Mouse (Mus musculus): ENCODE data around the gene Gm2431. TPM values are rescaled to one million over a fixed set of nuclear protein-coding genes. Genes with fewer than 3 reads are reported as not detected.
"Not testable (repeated sequence)": the region's sequence is repeated elsewhere in the genome, so short reads cannot be mapped to it uniquely, and the experiment has no call there.

Gene Gm2431
- polyA plus RNA-seq, 1 experiment = not detected

DNA sequence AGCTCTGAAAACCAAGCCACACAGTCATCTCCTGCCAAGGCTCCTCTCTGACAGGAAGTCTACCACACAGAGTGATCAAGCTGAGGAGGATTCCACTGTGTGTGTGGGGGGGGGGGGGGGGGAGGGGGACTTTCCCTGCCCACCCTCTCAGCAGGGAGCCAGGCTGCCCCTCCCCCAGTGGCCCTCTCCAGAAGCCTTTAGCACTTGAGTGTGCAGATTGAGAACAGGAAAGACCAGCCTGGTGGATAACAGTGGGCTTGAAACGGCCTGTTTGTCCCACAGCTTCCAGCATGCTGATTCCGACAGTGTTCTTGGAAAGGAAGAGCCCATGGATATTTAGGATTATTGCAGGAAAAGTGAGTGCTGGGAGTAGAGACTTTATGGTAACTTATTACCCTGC, 33.6 kb downstream of the Gm2431 start:
- H3K9me3 ChIP-seq (ENCODE audit: control insufficient read depth, low read length) = peaks cover 12% of the 10 kb centered on the region
- H3K4me1 ChIP-seq (ENCODE audit: control insufficient read depth) = no peaks in the 10 kb centered on the region
- H3K36me3 ChIP-seq (ENCODE audit: control insufficient read depth) = no peaks in the 10 kb centered on the region
- no peak overlapping the region for H3K4me3 ChIP-seq (replicated peaks)
- TF ChIP-seq GATA1 (IDR thresholded peaks at IDR 0.05; ENCODE audit: low read length) (no peak), TAL1 (IDR thresholded peaks at IDR 0.05; ENCODE audit: low read length) (no peak)
- no peaks in the 10 kb centered on the region for H3K27me3 ChIP-seq (ENCODE audit: control insufficient read depth)

DNA sequence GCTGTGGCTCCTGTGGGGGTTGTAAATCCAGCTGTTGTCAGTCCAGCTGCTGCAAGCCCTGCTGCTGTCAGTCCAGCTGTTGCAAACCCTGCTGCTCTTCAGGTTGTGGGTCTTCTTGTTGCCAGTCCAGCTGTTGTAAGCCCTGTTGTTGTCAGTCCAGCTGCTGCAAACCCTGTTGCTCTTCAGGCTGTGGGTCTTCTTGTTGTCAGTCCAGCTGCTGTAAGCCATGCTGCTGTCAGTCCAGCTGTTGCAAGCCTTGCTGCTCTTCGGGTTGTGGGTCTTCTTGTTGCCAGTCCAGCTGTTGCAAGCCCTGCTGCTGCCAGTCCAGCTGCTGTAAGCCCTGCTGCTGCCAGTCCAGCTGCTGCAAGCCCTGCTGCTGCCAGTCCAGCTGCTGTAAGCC, 46.0 kb downstream of the Gm2431 start:
- not testable (repeated sequence) for H3K36me3 ChIP-seq (ENCODE audit: control insufficient read depth); H3K27me3 ChIP-seq (ENCODE audit: control insufficient read depth); H3K4me1 ChIP-seq (ENCODE audit: control insufficient read depth); H3K4me3 ChIP-seq (replicated peaks); H3K9me3 ChIP-seq (ENCODE audit: control insufficient read depth, low read length)

DNA sequence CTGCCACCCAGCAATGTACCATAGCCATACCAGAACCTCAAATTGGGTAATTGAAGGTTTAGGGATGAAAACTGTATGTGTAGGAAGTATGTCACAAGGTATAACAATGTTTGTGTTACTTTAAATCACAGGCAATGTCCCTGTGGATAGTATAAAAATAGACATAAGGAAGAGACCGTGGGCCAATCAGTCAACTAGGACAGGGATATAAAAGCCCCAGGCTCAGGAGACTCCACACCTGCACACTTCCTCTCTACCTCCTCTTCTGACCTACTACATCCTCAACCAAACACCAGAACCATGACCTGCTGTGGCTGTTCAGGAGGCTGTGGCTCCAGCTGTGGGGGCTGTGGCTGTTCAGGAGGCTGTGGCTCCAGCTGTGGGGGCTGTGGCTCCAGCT, 46.6 kb downstream of the Gm2431 start, which contains the start of gene Gm7579:
Gene Gm7579 (plus strand): TSS at position 301 of the 400 bp plus-strand sequence.
- TF ChIP-seq GATA1 (IDR thresholded peaks at IDR 0.05; ENCODE audit: low read length) = no peak
- Histone ChIP-seq H3K4me3 (replicated peaks) (no peak within 1 kb of the TSS), H3K4me1 (ENCODE audit: control insufficient read depth) (no peaks in the 10 kb centered on the region), H3K36me3 (ENCODE audit: control insufficient read depth) (no peaks in the 10 kb centered on the region), H3K27me3 (ENCODE audit: control insufficient read depth) (no peaks in the 10 kb centered on the region), H3K9me3 (ENCODE audit: control insufficient read depth, low read length) (no peaks in the 10 kb centered on the region)

Other genes starting within 250 kb of the Gm2431 start
- 24.8 and 29.2 TPM in 2 replicates for gene Mob2, start 197.3 kb downstream of the Gm2431 start, polyA plus RNA-seq (2012)
- gene Dusp8, start 162.5 kb downstream of the Gm2431 start, polyA plus RNA-seq (2012) = 7.6 and 9.7 TPM in 2 replicates
- gene Gm45618, start 137.6 kb downstream of the Gm2431 start, polyA plus RNA-seq (2012) = not detected in 2 replicates
- not detected in 2 replicates for gene Gm39115, start 122.3 kb downstream of the Gm2431 start, polyA plus RNA-seq (2012)
- not detected in 2 replicates for gene Gm45337, start 113.7 kb downstream of the Gm2431 start, polyA plus RNA-seq (2012)
- gene Gm29735, start 101.2 kb downstream of the Gm2431 start, polyA plus RNA-seq (2012) = not detected in 2 replicates
- not detected in 2 replicates for gene Gm4553, start 92.6 kb downstream of the Gm2431 start, polyA plus RNA-seq (2012)
- not detected in 2 replicates for gene Krtap5-2, start 82.3 kb downstream of the Gm2431 start, polyA plus RNA-seq (2012)
- gene Gm10153, start 68.0 kb downstream of the Gm2431 start, polyA plus RNA-seq (2012) = not detected in 2 replicates
- not detected in 2 replicates for gene Krtap5-3, start 57.0 kb downstream of the Gm2431 start, polyA plus RNA-seq (2012)
- not detected in 2 replicates for gene Gm7579, start 46.5 kb downstream of the Gm2431 start, polyA plus RNA-seq (2012)
- gene Krtap5-5, start 28.4 kb downstream of the Gm2431 start, polyA plus RNA-seq (2012) = 0.03 TPM in 1 of 2 replicates, not detected in the other
- not detected in 2 replicates for gene Gm40460, start 17.3 kb downstream of the Gm2431 start, polyA plus RNA-seq (2012)
- gene Gm4559, start 16.0 kb upstream of the Gm2431 start, polyA plus RNA-seq (2012) = not detected in 2 replicates
- gene Krtap5-1, start 38.8 kb upstream of the Gm2431 start, polyA plus RNA-seq (2012) = not detected in 2 replicates
- gene Krtap5-4, start 45.2 kb upstream of the Gm2431 start, polyA plus RNA-seq (2012) = not detected in 2 replicates
- 0.36 and 0.47 TPM in 2 replicates for gene Ifitm10, start 115.4 kb upstream of the Gm2431 start, polyA plus RNA-seq (2012)
- 19.7 and 19.8 TPM in 2 replicates for gene Gm49369, start 124.3 kb upstream of the Gm2431 start, polyA plus RNA-seq (2012)
- 14.4 and 21.7 TPM in 2 replicates for gene Ctsd, start 129.7 kb upstream of the Gm2431 start, polyA plus RNA-seq (2012)
- not detected in 2 replicates for gene Syt8, start 176.5 kb upstream of the Gm2431 start, polyA plus RNA-seq (2012)
- gene Tnni2, start 183.5 kb upstream of the Gm2431 start, polyA plus RNA-seq (2012) = 0.22 TPM in 1 of 2 replicates, not detected in the other
- gene Lsp1, start 202.5 kb upstream of the Gm2431 start, polyA plus RNA-seq (2012) = 0.05 and 0.21 TPM in 2 replicates
- gene Tnnt3, start 240.5 kb upstream of the Gm2431 start, polyA plus RNA-seq (2012) = not detected in 2 replicates